8 mouse cellular contexts compared by ENCODE assay signal in the genomic region with DNA sequence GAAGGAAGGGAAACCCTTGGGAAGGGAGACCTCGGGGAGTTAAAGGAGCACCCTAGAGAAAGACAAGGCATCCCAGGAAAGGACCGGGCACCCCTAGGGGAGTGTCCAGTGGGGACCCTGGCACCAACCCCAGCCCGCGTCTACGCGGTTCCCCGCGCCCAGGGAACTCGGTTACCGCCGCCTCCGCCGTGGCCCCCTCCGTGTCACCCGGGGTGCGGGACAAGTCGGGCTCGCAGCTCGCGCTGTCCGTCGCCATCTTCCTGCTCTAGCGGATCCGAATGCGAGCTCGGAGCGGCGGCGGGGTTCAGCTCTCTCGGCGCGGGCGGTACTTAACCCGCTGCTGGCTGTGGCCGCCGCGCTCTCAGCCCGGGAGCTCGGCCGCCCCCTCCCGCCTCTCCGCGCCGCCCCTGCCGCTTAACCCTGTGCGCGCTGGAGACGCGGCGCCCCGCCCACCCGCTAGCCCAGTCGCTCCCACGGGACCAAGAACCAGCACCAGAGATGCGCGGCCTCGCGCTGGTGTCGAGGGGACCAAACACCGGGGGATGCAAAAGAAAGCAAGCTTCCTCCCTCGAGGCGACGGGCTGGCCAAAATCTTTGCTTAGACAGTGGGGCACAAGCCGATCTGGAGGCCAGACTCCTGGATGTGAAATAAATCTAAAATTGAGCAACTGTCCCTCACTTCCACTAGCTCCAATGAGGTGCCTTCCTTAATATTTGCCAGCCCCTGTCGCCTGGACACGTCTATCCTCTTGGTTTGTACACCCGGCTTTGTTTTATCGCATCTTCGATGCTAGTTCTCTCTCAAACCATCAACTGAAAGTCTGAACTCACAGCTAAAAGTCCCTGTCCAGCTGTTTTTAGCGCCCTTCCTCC. TPM values are rescaled to one million over a fixed set of nuclear protein-coding genes. Genes with fewer than 3 reads are reported as not detected.
DNase-seq lines count a peak whose midpoint lies in the region; ATAC-seq and TF ChIP-seq lines count a peak whose summit lies in the region.

A gene (minus strand): TSS at position 364 of the 873 bp plus-strand sequence.

- no peaks in the 10 kb centered on the region for H3K36me3 ChIP-seq in ES-E14 (ENCODE audit: control insufficient read depth, insufficient read depth, low read length, poor library complexity, severe bottlenecking)
- H3K36me3 ChIP-seq in forebrain, embryonic 15.5 days, result no peaks in the 10 kb centered on the region
- no peaks in the 10 kb centered on the region for H3K36me3 ChIP-seq in heart, postnatal 0 days (replicated peaks; ENCODE audit: control insufficient read depth, insufficient read depth, low read length)
- H3K36me3 ChIP-seq in liver, embryonic 15.5 days (replicated peaks), result no peaks in the 10 kb centered on the region

- peak within 1 kb of the TSS; percentile 72 for H3K9ac ChIP-seq in ES-E14 (ENCODE audit: insufficient read depth, low read depth, low read length, poor library complexity, severe bottlenecking)
- H3K9ac ChIP-seq in forebrain, embryonic 15.5 days (replicated peaks), result peak within 1 kb of the TSS; percentile 94
- peak within 1 kb of the TSS; percentile 57 for H3K9ac ChIP-seq in heart, postnatal 0 days (replicated peaks; ENCODE audit: low read depth, low read length)
- no peak within 1 kb of the TSS for H3K9ac ChIP-seq in liver, embryonic 15.5 days

- H3K4me3 ChIP-seq in ES-E14 (ENCODE audit: insufficient read depth in 1 of 2, low read depth in 1 of 2, low read length in 2 of 2, poor library complexity in 1 of 2, severe bottlenecking in 1 of 2), result peak within 1 kb of the TSS; percentile 78 to 80
- peak within 1 kb of the TSS; percentile 95 for H3K4me3 ChIP-seq in forebrain, embryonic 15.5 days
- H3K4me3 ChIP-seq in heart, postnatal 0 days (ENCODE audit: low read depth, low read length), result peak within 1 kb of the TSS; percentile 75
- peak within 1 kb of the TSS; percentile 48 for H3K4me3 ChIP-seq in liver, embryonic 15.5 days (replicated peaks)
- peak within 1 kb of the TSS; percentile 66 for H3K4me3 ChIP-seq in olfactory bulb, adult 2 months (ENCODE audit: insufficient read depth, low read depth, low read length)

- peak; percentile 41 for DNase-seq in ES-E14 (ENCODE audit: low read depth, low spot score)
- DNase-seq in cerebellum, adult 11 months, result peak; percentile 61
- DNase-seq in heart, postnatal 0 days (ENCODE audit: low spot score), result peak; percentile 45
- DNase-seq in kidney, postnatal 36 days, result peak; percentile 66 to 82
- peak; percentile 32 to 60 for DNase-seq in urinary bladder, postnatal 36 days (ENCODE audit: low spot score in 2 of 2)

- no peaks in the 10 kb centered on the region for H3K4me1 ChIP-seq in ES-E14 (ENCODE audit: control insufficient read depth in 2 of 2, insufficient read depth in 2 of 2, low read length in 2 of 2, poor library complexity in 1 of 2)
- H3K4me1 ChIP-seq in forebrain, embryonic 15.5 days, result peaks cover 32% of the 10 kb centered on the region
- H3K4me1 ChIP-seq in heart, postnatal 0 days (ENCODE audit: control insufficient read depth, insufficient read depth), result no peaks in the 10 kb centered on the region
- H3K4me1 ChIP-seq in liver, embryonic 15.5 days (replicated peaks), result no peaks in the 10 kb centered on the region
- H3K4me1 ChIP-seq in olfactory bulb, adult 2 months (ENCODE audit: control insufficient read depth, insufficient read depth, low read length), result peaks cover 2% of the 10 kb centered on the region

- TF ChIP-seq POLR2A in olfactory bulb, adult 2 months (IDR thresholded peaks at IDR 0.05; ENCODE audit: insufficient read depth, low read depth, low read length), result peak; percentile 70

- peak within 1 kb of the TSS; percentile 61 for H3K4me2 ChIP-seq in forebrain, embryonic 15.5 days (replicated peaks)
- peak within 1 kb of the TSS; percentile 87 for H3K4me2 ChIP-seq in heart, postnatal 0 days (ENCODE audit: low read depth, low read length)
- peak within 1 kb of the TSS; percentile 64 for H3K4me2 ChIP-seq in liver, embryonic 15.5 days

- TF ChIP-seq CTCF in heart, postnatal 0 days (IDR thresholded peaks at IDR 0.05; ENCODE audit: low read depth), result no peak
- no peak for TF ChIP-seq CTCF in olfactory bulb, adult 2 months (IDR thresholded peaks at IDR 0.05; ENCODE audit: insufficient read depth, low read depth, low read length)

- no peak within 1 kb of the TSS for H3K27ac ChIP-seq in ES-E14 (ENCODE audit: insufficient read depth, low read depth, low read length, poor library complexity, severe bottlenecking)
- H3K27ac ChIP-seq in forebrain, embryonic 15.5 days (replicated peaks), result peak within 1 kb of the TSS; percentile 92
- no peak within 1 kb of the TSS for H3K27ac ChIP-seq in heart, postnatal 0 days (ENCODE audit: low read depth)
- no peak within 1 kb of the TSS for H3K27ac ChIP-seq in liver, embryonic 15.5 days (replicated peaks)
- peak within 1 kb of the TSS; percentile 88 for H3K27ac ChIP-seq in olfactory bulb, adult 2 months (ENCODE audit: insufficient read depth, low read depth, low read length)

- H3K27me3 ChIP-seq in forebrain, embryonic 15.5 days, result no peaks in the 10 kb centered on the region
- H3K27me3 ChIP-seq in heart, postnatal 0 days (ENCODE audit: control insufficient read depth, insufficient read depth, low read length), result no peaks in the 10 kb centered on the region
- peaks cover 50% of the 10 kb centered on the region for H3K27me3 ChIP-seq in liver, embryonic 15.5 days

- no peaks in the 10 kb centered on the region for H3K9me3 ChIP-seq in ES-E14 (ENCODE audit: control insufficient read depth, insufficient read depth, low read depth, low read length)
- no peaks in the 10 kb centered on the region for H3K9me3 ChIP-seq in forebrain, embryonic 15.5 days
- H3K9me3 ChIP-seq in heart, postnatal 0 days (replicated peaks; ENCODE audit: control insufficient read depth, low read length), result no peaks in the 10 kb centered on the region
- H3K9me3 ChIP-seq in liver, embryonic 15.5 days (replicated peaks), result no peaks in the 10 kb centered on the region

- TF ChIP-seq EP300 in heart, postnatal 0 days (IDR thresholded peaks at IDR 0.05; ENCODE audit: low read depth), result no peak

- peak; percentile 96 for ATAC-seq in forebrain, embryonic 15.5 days (replicated peaks)
- ATAC-seq in heart, postnatal 0 days (ENCODE audit: insufficient read depth, low read depth), result peak; percentile 88
- ATAC-seq in liver, embryonic 15.5 days (ENCODE audit: insufficient read depth), result peak; percentile 49

- WGBS in forebrain, embryonic 15.5 days, result under 1% methylated on average over 70 of the region's 70 CpGs
- 1% methylated on average over 63 of the region's 70 CpGs for whole genome bisulfite sequencing in heart, postnatal 0 days
- WGBS in liver, embryonic 15.5 days (ENCODE audit: insufficient replicate concordance), result under 1% methylated on average over 70 of the region's 70 CpGs
- WGBS in olfactory bulb, adult 2 months, result under 1% methylated on average over 70 of the region's 70 CpGs

- in situ Hi-C loops in ES-E14 (cut with MboI; ENCODE audit: low sequenced_read_pairs in 2 of 2, unreplicated experiment in 2 of 2), result no loop called here

TF ChIP-seq in ES-E14, 5 proteins besides CTCF, POLR2A, EP300 and RAD21:
- no peak for TF ChIP-seq ZNF384 (IDR thresholded peaks at IDR 0.05; ENCODE audit: low read depth, low read length)
- no peak for TF ChIP-seq MAFK (IDR thresholded peaks at IDR 0.05; ENCODE audit: insufficient read depth, low read depth, low read length)
- TF ChIP-seq CHD2 (IDR thresholded peaks at IDR 0.05; ENCODE audit: low read depth, low read length), result no peak
- TF ChIP-seq HCFC1 (IDR thresholded peaks at IDR 0.05; ENCODE audit: borderline replicate concordance, insufficient read depth, low read length), result no peak
- no peak for TF ChIP-seq ZC3H11A (IDR thresholded peaks at IDR 0.05; ENCODE audit: borderline replicate concordance, low read depth, low read length)

RNA-seq across cellular contexts. Expression of the gene that starts here (rescaled TPM):
- 0.26 and 0.36 TPM in 2 replicates for total RNA-seq in ES-E14 (2012; rRNA removed)
- polyA plus RNA-seq in forebrain, embryonic 15.5 days (2015; fragmentation: Nextera tagmentation; extraction: Ambion mirVana), result 122 TPM in 2 replicates
- 0.69 and 23.4 TPM in 2 replicates for total RNA-seq in heart, postnatal 0 days (2014; rRNA removed; ENCODE audit: low replicate concordance)
- polyA plus RNA-seq in heart, postnatal 0 days (2015; fragmentation: Nextera tagmentation; extraction: Ambion mirVana), result 2.3 and 2.8 TPM in 2 replicates
- 0.74 and 0.84 TPM in 2 replicates for polyA plus RNA-seq in liver, embryonic 15.5 days (2015; fragmentation: Nextera tagmentation; extraction: Ambion mirVana)
- 113 and 146 TPM in 2 replicates for polyA plus RNA-seq in olfactory bulb, adult 2 months (2012; ENCODE audit: insufficient read depth, insufficient read length, low replicate concordance, missing spikeins)

Comparison
In these comparisons a context has a peak if more than half of its experiments do, and no peak if none do; other contexts are left out.
1. RNA of the gene that starts here (polyA plus RNA-seq): 122 TPM in forebrain, embryonic 15.5 days and 113 to 146 TPM in olfactory bulb, adult 2 months; 2.3 to 2.8 TPM in heart, postnatal 0 days and 0.74 to 0.84 TPM in liver, embryonic 15.5 days; every median in the first group is over 10 times any median in the second.
2. Peak in DNase-seq, H3K4me3 ChIP-seq and H3K9ac ChIP-seq in ES-E14; RNA of the gene not detected or under 1 TPM.
3. Peak in ATAC-seq, H3K4me3 ChIP-seq and H3K4me2 ChIP-seq in liver, embryonic 15.5 days; RNA of the gene not detected or under 1 TPM.
4. H3K27ac ChIP-seq: peak in forebrain, embryonic 15.5 days (single experiment) and olfactory bulb, adult 2 months (single experiment); none in ES-E14 (single experiment), heart, postnatal 0 days (single experiment) and liver, embryonic 15.5 days (single experiment).
5. Peak in every context shown above with its lines, with median percentiles within 50 percentile points of each other: DNase-seq, H3K4me3 ChIP-seq, ATAC-seq and H3K4me2 ChIP-seq.